Mouse (Mus musculus): Measurements from ENCODE around the gene Tubgcp3.

DNA sequence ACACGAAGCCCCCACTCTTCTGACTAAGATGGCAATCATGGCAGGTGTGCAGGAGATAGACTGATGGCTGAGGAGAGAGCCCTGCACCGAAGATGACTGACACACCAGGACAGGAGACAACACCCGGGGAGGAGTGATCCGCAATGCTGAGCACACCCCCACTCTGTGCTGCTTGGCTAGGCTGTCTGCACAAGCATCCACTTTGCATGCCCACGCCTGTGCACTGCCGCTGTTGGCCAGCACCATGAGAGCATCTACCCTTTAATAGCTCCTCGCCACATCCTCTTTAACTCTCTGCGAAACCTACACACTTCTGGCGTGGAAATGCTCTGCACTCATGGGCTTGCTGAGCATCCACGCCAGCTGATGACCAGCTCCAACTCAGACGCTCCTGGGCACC, 33.6 kb downstream of the Tubgcp3 start:
- no peak for TF ChIP-seq CTCF (IDR thresholded peaks at IDR 0.05)
- TF ChIP-seq EP300 (IDR thresholded peaks at IDR 0.05), result no peak

Data from lung, postnatal 0 days (tissue).